Comparison of ENCODE assay signal across 17 mouse cellular contexts in genomic region chr7:126921563-126921962, GRCm38 (mm10). TPM values are rescaled to one million over a fixed set of nuclear protein-coding genes. Genes with fewer than 3 reads are reported as not detected.
DNase-seq lines count a peak whose midpoint lies in the region; ATAC-seq and TF ChIP-seq lines count a peak whose summit lies in the region.
"Had no signal": no experiment of that assay in that cellular context is flagged by ENCODE, and none has a peak within 500 bp of the region (broad histone marks: within the 10 kb centered on the region; RNA-seq: fewer than 3 reads in every experiment).

No protein-coding gene starts in this region.

- H3K36me3 ChIP-seq in hindbrain, embryonic 10.5 days = no peaks in the 10 kb centered on the region
- H3K36me3 ChIP-seq in hindbrain, embryonic 16.5 days (ENCODE audit: control insufficient read depth, insufficient read depth, low read length) = no peaks in the 10 kb centered on the region
- H3K36me3 ChIP-seq in lung, postnatal 0 days (ENCODE audit: insufficient read depth, low read length) = no peaks in the 10 kb centered on the region
- H3K36me3 ChIP-seq in intestine, postnatal 0 days (ENCODE audit: control insufficient read depth, insufficient read depth) = no peaks in the 10 kb centered on the region
- H3K36me3 ChIP-seq in heart, embryonic 11.5 days (ENCODE audit: control insufficient read depth, insufficient read depth, low read length) = no peaks in the 10 kb centered on the region
- H3K36me3 ChIP-seq: limb, embryonic 15.5 days had no signal

- DNase-seq in hindbrain, embryonic 10.5 days (ENCODE audit: low spot score) = no peak
- DNase-seq in lung, postnatal 0 days (ENCODE audit: low spot score) = no peak
- no peak for DNase-seq in lung, postnatal 36 days
- peak; percentile 71 to 74 for DNase-seq in kidney, postnatal 36 days
- DNase-seq in left cerebral cortex, adult 9 months (ENCODE audit: low spot score in 2 of 2) = no peak
- DNase-seq: adrenal gland, adult 2 months; B cell, adult 2 months; cerebellum, adult 9-10 months; embryo, embryonic 11 days; heart, postnatal 36 days; lung, postnatal 14 days had no signal

- TF ChIP-seq EP300 in lung, postnatal 0 days (IDR thresholded peaks at IDR 0.05) = no peak

- no peaks in the 10 kb centered on the region for H3K9me3 ChIP-seq in hindbrain, embryonic 10.5 days
- no peaks in the 10 kb centered on the region for H3K9me3 ChIP-seq in hindbrain, embryonic 16.5 days (ENCODE audit: control insufficient read depth, low read length)
- no peaks in the 10 kb centered on the region for H3K9me3 ChIP-seq in lung, postnatal 0 days (ENCODE audit: low read length)
- H3K9me3 ChIP-seq in intestine, postnatal 0 days (ENCODE audit: control insufficient read depth) = no peaks in the 10 kb centered on the region
- H3K9me3 ChIP-seq in heart, embryonic 11.5 days (replicated peaks; ENCODE audit: control insufficient read depth, low read length) = no peaks in the 10 kb centered on the region
- H3K9me3 ChIP-seq: limb, embryonic 15.5 days had no signal

- H3K9ac ChIP-seq in hindbrain, embryonic 16.5 days (ENCODE audit: low read depth, low read length) = no peak overlapping the region
- H3K9ac ChIP-seq in lung, postnatal 0 days (replicated peaks; ENCODE audit: low read depth) = no peak overlapping the region
- H3K9ac ChIP-seq in intestine, postnatal 0 days (ENCODE audit: low read depth, low read length) = no peak overlapping the region
- H3K9ac ChIP-seq in heart, embryonic 11.5 days (ENCODE audit: low read depth, low read length) = no peak overlapping the region
- H3K9ac ChIP-seq: limb, embryonic 15.5 days had no signal

- no peak for TF ChIP-seq CTCF in lung, postnatal 0 days (IDR thresholded peaks at IDR 0.05)
- TF ChIP-seq CTCF in intestine, postnatal 0 days (IDR thresholded peaks at IDR 0.05; ENCODE audit: low read depth) = no peak

- H3K4me2 ChIP-seq in hindbrain, embryonic 16.5 days (ENCODE audit: low read length) = no peak overlapping the region
- no peak overlapping the region for H3K4me2 ChIP-seq in lung, postnatal 0 days (replicated peaks; ENCODE audit: low read depth, low read length)
- H3K4me2 ChIP-seq in intestine, postnatal 0 days (replicated peaks; ENCODE audit: low read depth) = peak overlapping the region; percentile 57
- H3K4me2 ChIP-seq in heart, embryonic 11.5 days = no peak overlapping the region
- H3K4me2 ChIP-seq: limb, embryonic 15.5 days had no signal

- no peaks in the 10 kb centered on the region for H3K27me3 ChIP-seq in hindbrain, embryonic 10.5 days (ENCODE audit: insufficient read depth, poor library complexity, severe bottlenecking)
- no peaks in the 10 kb centered on the region for H3K27me3 ChIP-seq in hindbrain, embryonic 16.5 days (replicated peaks; ENCODE audit: control insufficient read depth, insufficient read depth, low read length)
- no peaks in the 10 kb centered on the region for H3K27me3 ChIP-seq in lung, postnatal 0 days (replicated peaks; ENCODE audit: insufficient read depth, low read length)
- no peaks in the 10 kb centered on the region for H3K27me3 ChIP-seq in intestine, postnatal 0 days (replicated peaks; ENCODE audit: control insufficient read depth, insufficient read depth, low read length)
- H3K27me3 ChIP-seq in heart, embryonic 11.5 days (ENCODE audit: control insufficient read depth, insufficient read depth, low read length) = no peaks in the 10 kb centered on the region
- H3K27me3 ChIP-seq: limb, embryonic 15.5 days had no signal

- peak overlapping the region; percentile 91 for H3K27ac ChIP-seq in hindbrain, embryonic 10.5 days
- H3K27ac ChIP-seq in hindbrain, embryonic 16.5 days (ENCODE audit: low read depth, low read length) = no peak overlapping the region
- H3K27ac ChIP-seq in lung, postnatal 0 days (ENCODE audit: low read length) = peak overlapping the region; percentile 43; the same call in 1 of the 2 replicates
- peak overlapping the region; percentile 83 for H3K27ac ChIP-seq in intestine, postnatal 0 days (ENCODE audit: low read depth, low read length)
- no peak overlapping the region for H3K27ac ChIP-seq in heart, embryonic 11.5 days (ENCODE audit: low read depth, low read length)

- ATAC-seq in hindbrain, embryonic 16.5 days = no peak
- ATAC-seq in lung, postnatal 0 days = no peak
- peak; percentile 56 for ATAC-seq in intestine, postnatal 0 days
- no peak for ATAC-seq in heart, embryonic 11.5 days (replicated peaks; ENCODE audit: insufficient number of reproducible peaks, low FRiP score, low TSS enrichment)

- peak overlapping the region; percentile 46 for H3K4me3 ChIP-seq in hindbrain, embryonic 10.5 days
- H3K4me3 ChIP-seq in hindbrain, embryonic 16.5 days (ENCODE audit: low read length) = no peak overlapping the region
- no peak overlapping the region for H3K4me3 ChIP-seq in lung, postnatal 0 days (ENCODE audit: low read depth, low read length)
- 0 out of 2 replicates have a peak overlapping the region, but pooled peaks have one; percentile 20 for H3K4me3 ChIP-seq in intestine, postnatal 0 days (ENCODE audit: low read depth, low read length)
- no peak overlapping the region for H3K4me3 ChIP-seq in heart, embryonic 11.5 days (ENCODE audit: low read depth, low read length)
- H3K4me3 ChIP-seq: erythroblast, embryonic 14.5 days; limb, embryonic 15.5 days had no signal

- H3K4me1 ChIP-seq in hindbrain, embryonic 10.5 days (replicated peaks) = peaks cover 63% of the 10 kb centered on the region
- H3K4me1 ChIP-seq in hindbrain, embryonic 16.5 days (ENCODE audit: control insufficient read depth, insufficient read depth, low read depth, low read length) = no peaks in the 10 kb centered on the region
- no peaks in the 10 kb centered on the region for H3K4me1 ChIP-seq in lung, postnatal 0 days (ENCODE audit: insufficient read depth, low read depth, low read length)
- no peaks in the 10 kb centered on the region for H3K4me1 ChIP-seq in intestine, postnatal 0 days (replicated peaks; ENCODE audit: control insufficient read depth, insufficient read depth, low read length)
- H3K4me1 ChIP-seq in heart, embryonic 11.5 days (ENCODE audit: control insufficient read depth, insufficient read depth, low read length) = no peaks in the 10 kb centered on the region
- H3K4me1 ChIP-seq: limb, embryonic 15.5 days had no signal

- WGBS in hindbrain, embryonic 10.5 days = 78% methylated on average over 2 of the region's 2 CpGs
- WGBS in hindbrain, embryonic 16.5 days = 78% methylated on average over 2 of the region's 2 CpGs
- 56% methylated on average over 2 of the region's 2 CpGs for WGBS in lung, postnatal 0 days
- 54% methylated on average over 2 of the region's 2 CpGs for WGBS in intestine, postnatal 0 days
- 68% methylated on average over 2 of the region's 2 CpGs for WGBS in heart, embryonic 11.5 days (ENCODE audit: insufficient replicate concordance)

RNA-seq across cellular contexts. Expression of gene Tmem219, which starts 1.2 kb away (rescaled TPM):
- polyA plus RNA-seq in hindbrain, embryonic 10.5 days (2016; fragmentation: Nextera tagmentation; extraction: Ambion mirVana) = 31.6 and 37.9 TPM in 2 replicates
- polyA plus RNA-seq in hindbrain, embryonic 16.5 days (2015; fragmentation: Nextera tagmentation; extraction: Ambion mirVana) = 34.0 and 35.9 TPM in 2 replicates
- 42.5 and 45.0 TPM in 2 replicates for polyA plus RNA-seq in lung, postnatal 0 days (2015; fragmentation: Nextera tagmentation; extraction: Ambion mirVana)
- polyA plus RNA-seq in intestine, postnatal 0 days (2015; fragmentation: Nextera tagmentation; extraction: Ambion mirVana) = 71.1 and 73.5 TPM in 2 replicates
- 13.5 and 18.3 TPM in 2 replicates for polyA plus RNA-seq in heart, embryonic 11.5 days (2014; fragmentation: Nextera tagmentation; extraction: Ambion mirVana)

RNA-seq across cellular contexts. Expression of gene Kctd13, which starts 7.1 kb away (rescaled TPM):
- polyA plus RNA-seq in hindbrain, embryonic 10.5 days (2016; fragmentation: Nextera tagmentation; extraction: Ambion mirVana) = 23.9 and 35.5 TPM in 2 replicates
- polyA plus RNA-seq in hindbrain, embryonic 16.5 days (2015; fragmentation: Nextera tagmentation; extraction: Ambion mirVana) = 126 and 134 TPM in 2 replicates
- 12.1 and 14.9 TPM in 2 replicates for polyA plus RNA-seq in lung, postnatal 0 days (2015; fragmentation: Nextera tagmentation; extraction: Ambion mirVana)
- polyA plus RNA-seq in intestine, postnatal 0 days (2015; fragmentation: Nextera tagmentation; extraction: Ambion mirVana) = 11.4 and 11.9 TPM in 2 replicates
- 11.5 and 12.6 TPM in 2 replicates for polyA plus RNA-seq in heart, embryonic 11.5 days (2014; fragmentation: Nextera tagmentation; extraction: Ambion mirVana)

RNA-seq across cellular contexts. Expression of gene Asphd1, which starts 27.8 kb away (rescaled TPM):
- 0.41 and 1.2 TPM in 2 replicates for polyA plus RNA-seq in hindbrain, embryonic 10.5 days (2016; fragmentation: Nextera tagmentation; extraction: Ambion mirVana)
- polyA plus RNA-seq in hindbrain, embryonic 16.5 days (2015; fragmentation: Nextera tagmentation; extraction: Ambion mirVana) = 9.4 and 11.5 TPM in 2 replicates
- polyA plus RNA-seq in lung, postnatal 0 days (2015; fragmentation: Nextera tagmentation; extraction: Ambion mirVana) = not detected in 2 replicates
- 0.16 and 0.21 TPM in 2 replicates for polyA plus RNA-seq in intestine, postnatal 0 days (2015; fragmentation: Nextera tagmentation; extraction: Ambion mirVana)
- 0.23 TPM in 1 of 2 replicates, not detected in the other for polyA plus RNA-seq in heart, embryonic 11.5 days (2014; fragmentation: Nextera tagmentation; extraction: Ambion mirVana)
- polyA plus RNA-seq: erythroblast, embryonic 14.5 days; limb, embryonic 15.5 days; spleen, adult 2 months had no signal

RNA-seq across cellular contexts. Expression of gene Sez6l2, which starts 28.8 kb away (rescaled TPM):
- polyA plus RNA-seq in hindbrain, embryonic 10.5 days (2016; fragmentation: Nextera tagmentation; extraction: Ambion mirVana) = 2.3 and 7.6 TPM in 2 replicates
- polyA plus RNA-seq in hindbrain, embryonic 16.5 days (2015; fragmentation: Nextera tagmentation; extraction: Ambion mirVana) = 54.9 and 56.7 TPM in 2 replicates
- polyA plus RNA-seq in lung, postnatal 0 days (2015; fragmentation: Nextera tagmentation; extraction: Ambion mirVana) = 1.7 and 3.0 TPM in 2 replicates
- polyA plus RNA-seq in intestine, postnatal 0 days (2015; fragmentation: Nextera tagmentation; extraction: Ambion mirVana) = 1.3 and 1.9 TPM in 2 replicates
- polyA plus RNA-seq in heart, embryonic 11.5 days (2014; fragmentation: Nextera tagmentation; extraction: Ambion mirVana) = 0.20 and 0.31 TPM in 2 replicates

RNA-seq across cellular contexts. Expression of gene Taok2, which starts 37.1 kb away (rescaled TPM):
- 56.2 and 56.4 TPM in 2 replicates for polyA plus RNA-seq in hindbrain, embryonic 10.5 days (2016; fragmentation: Nextera tagmentation; extraction: Ambion mirVana)
- 52.8 and 60.3 TPM in 2 replicates for polyA plus RNA-seq in hindbrain, embryonic 16.5 days (2015; fragmentation: Nextera tagmentation; extraction: Ambion mirVana)
- 36.1 and 39.0 TPM in 2 replicates for polyA plus RNA-seq in lung, postnatal 0 days (2015; fragmentation: Nextera tagmentation; extraction: Ambion mirVana)
- polyA plus RNA-seq in intestine, postnatal 0 days (2015; fragmentation: Nextera tagmentation; extraction: Ambion mirVana) = 11.5 and 12.9 TPM in 2 replicates
- polyA plus RNA-seq in heart, embryonic 11.5 days (2014; fragmentation: Nextera tagmentation; extraction: Ambion mirVana) = 19.4 and 25.9 TPM in 2 replicates

Comparison
In these comparisons a context has a peak if more than half of its experiments do, and no peak if none do; other contexts are left out.
1. H3K27ac ChIP-seq: peak in hindbrain, embryonic 10.5 days (single experiment), lung, postnatal 0 days (single experiment) and intestine, postnatal 0 days (single experiment); none in hindbrain, embryonic 16.5 days (single experiment) and heart, embryonic 11.5 days (single experiment).
2. H3K4me3 ChIP-seq: peak in hindbrain, embryonic 10.5 days (single experiment) and intestine, postnatal 0 days (single experiment); none in hindbrain, embryonic 16.5 days (single experiment), lung, postnatal 0 days (single experiment) and heart, embryonic 11.5 days (single experiment).
3. DNase-seq: peak in kidney, postnatal 36 days (2 of 2); none in hindbrain, embryonic 10.5 days (single experiment), lung, postnatal 0 days (single experiment), lung, postnatal 36 days (single experiment) and left cerebral cortex, adult 9 months (0 of 2).